35 mouse cellular contexts compared by ENCODE assay signal in the genomic region with DNA sequence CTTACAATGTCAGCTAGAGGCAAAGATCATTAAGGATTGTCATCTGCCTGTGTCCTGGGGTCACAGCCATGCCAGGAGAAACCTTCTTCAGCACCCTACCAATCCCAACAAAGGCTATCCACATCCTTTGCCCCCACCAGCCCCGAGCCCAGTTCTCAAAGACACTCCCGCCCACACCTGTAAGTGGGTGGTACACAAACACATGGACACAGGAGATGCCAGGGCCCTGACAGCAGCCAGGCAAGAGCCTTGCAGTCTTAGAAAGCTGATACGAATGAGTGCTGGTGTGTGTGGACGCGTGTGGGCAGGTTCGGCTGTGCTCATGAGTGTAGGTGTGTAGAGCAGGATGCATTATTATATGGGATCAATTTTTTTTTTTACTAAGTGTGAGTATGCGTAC. TPM values are rescaled to one million over a fixed set of nuclear protein-coding genes. Genes with fewer than 3 reads are reported as not detected.
"Had no signal": no experiment of that assay in that cellular context is flagged by ENCODE, and none has a peak within 500 bp of the region (broad histone marks: within the 10 kb centered on the region; RNA-seq: fewer than 3 reads in every experiment).

No protein-coding gene starts in this region.

- H3K27ac ChIP-seq: heart, adult 2 months; heart, embryonic 13.5 days; heart, embryonic 15.5 days; hindbrain, embryonic 13.5 days; hindbrain, embryonic 15.5 days; hindbrain, postnatal 0 days; kidney, embryonic 15.5 days; kidney, postnatal 0 days; limb, embryonic 13.5 days; limb, embryonic 15.5 days; liver, embryonic 12.5 days; liver, embryonic 14.5 days had no signal

- DNase-seq: gastrocnemius, postnatal 14 days; gastrocnemius, postnatal 36 days; heart, adult 11 months; heart, adult 2 months; heart, postnatal 14 days; heart, postnatal 36 days; kidney, adult 11 months; kidney, adult 2 months; kidney, adult 9 months; kidney, postnatal 14 days; kidney, postnatal 36 days; layer of hippocampus, adult 9-11 months; layer of hippocampus, postnatal 36 days; left cerebral cortex, postnatal 4 days had no signal

- H3K4me3 ChIP-seq: heart, adult 2 months; heart, embryonic 13.5 days; heart, embryonic 15.5 days; hindbrain, embryonic 13.5 days; hindbrain, embryonic 15.5 days; kidney, embryonic 15.5 days; limb, embryonic 13.5 days; limb, embryonic 15.5 days; liver, embryonic 12.5 days had no signal

RNA-seq across cellular contexts. Expression of gene Kndc1, which starts 6.0 kb away (rescaled TPM):
- total RNA-seq: gastrocnemius, adult 18-20 months; gastrocnemius, postnatal 36 days; heart, adult 2 months; heart, postnatal 36 days; hematopoietic stem cell, adult 5-6 weeks had no signal

RNA-seq across cellular contexts. Expression of gene Utf1, which starts 43.1 kb away (rescaled TPM):
- total RNA-seq: gastrocnemius, adult 18-20 months; gastrocnemius, adult 8-10 months; gastrocnemius, postnatal 14 days; gastrocnemius, postnatal 36 days; heart, adult 2 months; heart, postnatal 14 days; heart, postnatal 36 days; hematopoietic stem cell, adult 5-6 weeks; hindbrain, postnatal 0 days; layer of hippocampus, adult 8-10 months; layer of hippocampus, postnatal 14 days; layer of hippocampus, postnatal 36 days; left cerebral cortex, adult 18-20 months; left cerebral cortex, adult 8-10 months; left cerebral cortex, postnatal 10 days; left cerebral cortex, postnatal 25 days; left cerebral cortex, postnatal 4 days; liver, adult 2 months had no signal
